Mouse (Mus musculus): ENCODE measurements at regions not wholly inside any gene's neighbourhood (a gene's known extent, or its start where the extent isn't known, plus 50 kb on each side); places are given as distances from the start of the nearest gene placed in this dataset.

- TF ChIP-seq POLR2A (IDR thresholded peaks at IDR 0.05; ENCODE audit: borderline replicate concordance, low read depth, low read length) (no peak), CTCF (IDR thresholded peaks at IDR 0.05; ENCODE audit: low read depth, low read length) (no peak)
Measured at GRCm38 (mm10) chr1:183756716-183757115, 256.4 kb upstream of the Dusp10 start.

Data from bone marrow macrophage, adult 2 months (primary cell).